Mouse (Mus musculus) cerebellum, adult 8-10 months (tissue): ENCODE data around the gene 0610010K14Rik.

ENCODE experiments used
- DNase-seq: peaks from one replicate; pipeline ENCODE4 v3.0.0; 2022

The 0610010K14Rik gene

GRCm38 (mm10) chr11:70214191-70214855 lies 23.4 kb downstream of the 0610010K14Rik start:
- DNase-seq: peak; percentile 73

- peak; percentile 76 for DNase-seq
Measured at GRCm38 (mm10) chr11:70213736-70214135, 24.0 kb downstream of the 0610010K14Rik start.

GRCm38 (mm10) chr11:70212896-70213295 lies 24.8 kb downstream of the 0610010K14Rik start:
- DNase-seq: peak; percentile 78

GRCm38 (mm10) chr11:70212423-70212822 lies 25.3 kb downstream of the 0610010K14Rik start, which contains the start of gene Slc16a11:
TSS of gene Slc16a11 (plus strand) at chr11:70212752.
- peak; percentile 42 for DNase-seq

GRCm38 (mm10) chr11:70211972-70212371 lies 25.7 kb downstream of the 0610010K14Rik start:
- DNase-seq: no peak

GRCm38 (mm10) chr11:70210681-70211080 lies 27.0 kb downstream of the 0610010K14Rik start:
- DNase-seq: no peak

- DNase-seq: no peak
Measured at GRCm38 (mm10) chr11:70208778-70209388, 28.8 kb downstream of the 0610010K14Rik start.

- DNase-seq: no peak
Measured at GRCm38 (mm10) chr11:70207283-70207682, 30.4 kb downstream of the 0610010K14Rik start.

GRCm38 (mm10) chr11:70206801-70207200 lies 30.9 kb downstream of the 0610010K14Rik start:
- DNase-seq: no peak

GRCm38 (mm10) chr11:70201691-70202090 lies 36.0 kb downstream of the 0610010K14Rik start:
- DNase-seq: peak; percentile 79

GRCm38 (mm10) chr11:70200036-70200608 lies 37.6 kb downstream of the 0610010K14Rik start:
- DNase-seq: no peak

GRCm38 (mm10) chr11:70199107-70199506 lies 38.6 kb downstream of the 0610010K14Rik start:
- no peak for DNase-seq

GRCm38 (mm10) chr11:70198332-70198731 lies 39.4 kb downstream of the 0610010K14Rik start:
- DNase-seq: no peak

- DNase-seq: no peak
Measured at GRCm38 (mm10) chr11:70193354-70194285, 44.1 kb downstream of the 0610010K14Rik start.

- DNase-seq: no peak
Measured at GRCm38 (mm10) chr11:70192157-70192556, 45.6 kb downstream of the 0610010K14Rik start.

- DNase-seq: no peak
Measured at GRCm38 (mm10) chr11:70191188-70191587, 46.5 kb downstream of the 0610010K14Rik start.

GRCm38 (mm10) chr11:70189319-70190134 lies 48.2 kb downstream of the 0610010K14Rik start:
- DNase-seq: no peak
